Mouse (Mus musculus) heart, postnatal 0 days (tissue): ENCODE measurements around the gene Pheta2. TPM values are rescaled to one million over a fixed set of nuclear protein-coding genes. Genes with fewer than 3 reads are reported as not detected.

Source experiments
- ATAC-seq: fragments of 200-750 bp; cut with Nextera tagmentation; 2 replicates; pipeline ENCODE4 v1.8.0; 2017; ENCODE audit warnings: low read depth, moderate number of reproducible peaks, moderate library complexity; ENCODE audit not compliant: insufficient read depth
- DNase-seq: peaks from one replicate; pipeline ENCODE4 v3.0.0-alpha.2; 2016; ENCODE audit warnings: low spot score
- H3K27ac ChIP-seq: fragments of 300-500 bp; sonication (generic); 2 replicates; pipeline ENCODE4 v1.5.1; 2014; ENCODE audit warnings: low read depth, mild to moderate bottlenecking
- H3K27me3 ChIP-seq: fragments of 300-500 bp; sonication (generic); 2 replicates; pipeline ENCODE4 v1.6.1; 2014; ENCODE audit warnings: low read length, mixed read lengths; ENCODE audit not compliant: control insufficient read depth, insufficient read depth
- H3K36me3 ChIP-seq: fragments of 300-500 bp; sonication (generic); replicated peaks from 2 replicates; pipeline ENCODE4 v1.6.1; 2014; ENCODE audit warnings: low read length, mixed read lengths; ENCODE audit not compliant: control insufficient read depth, insufficient read depth
- H3K4me1 ChIP-seq: fragments of 300-500 bp; sonication (generic); 2 replicates; pipeline ENCODE4 v1.6.1; 2014; ENCODE audit warnings: antibody characterized with exemption; ENCODE audit not compliant: control insufficient read depth, insufficient read depth
- H3K4me2 ChIP-seq: fragments of 300-500 bp; sonication (generic); 2 replicates; pipeline ENCODE4 v1.6.1; 2014; ENCODE audit warnings: low read depth, mild to moderate bottlenecking, low read length, moderate library complexity
- H3K4me3 ChIP-seq: fragments of 300-500 bp; sonication (generic); 2 replicates; pipeline ENCODE4 v1.5.1; 2014; ENCODE audit warnings: low read depth, low read length
- H3K9ac ChIP-seq: fragments of 300-500 bp; sonication (generic); replicated peaks from 2 replicates; pipeline ENCODE4 v1.6.1; 2014; ENCODE audit warnings: low read depth, low read length, mixed read lengths
- H3K9me3 ChIP-seq: fragments of 300-500 bp; sonication (generic); replicated peaks from 2 replicates; pipeline ENCODE4 v1.6.1; 2016; ENCODE audit warnings: low read length; ENCODE audit not compliant: control insufficient read depth
- CTCF ChIP-seq: IDR thresholded peaks from 2 replicates; pipeline ENCODE4 v1.5.1; 2016; ENCODE audit warnings: antibody characterized with exemption, control low read depth, low read depth
- EP300 ChIP-seq: IDR thresholded peaks from 2 replicates; pipeline ENCODE4 v1.6.1; 2016; ENCODE audit warnings: antibody characterized with exemption, low read depth
- WGBS: fragments of 180-500 bp; shearing (Covaris S2); extraction: QIAGEN DNeasy Blood & Tissue Kit; methylation state at CpG from one replicate; pipeline ENCODE4 v1.1.7; 2014; 5-methylcytosine and 5-hydroxymethylcytosine counted together
- polyA plus RNA-seq: library from polyadenylated mRNA; unstranded; fragments of >200 nt; fragmentation: Nextera tagmentation; extraction: Ambion mirVana; gene quantifications from 2 replicates; pipeline ENCODE4 v1.2.1, GENCODE M21; 2015
- total RNA-seq: library from RNA; depleted of rRNA; stranded (reverse); fragments of >200 nt; gene quantifications from 2 replicates; pipeline ENCODE4 v1.2.3, GENCODE M21; 2014; ENCODE audit warnings: low replicate concordance

Gene Pheta2
- total and polyA plus RNA-seq, 2 experiments from 2014 or later, result 1.4 to 3.6 TPM

DNA sequence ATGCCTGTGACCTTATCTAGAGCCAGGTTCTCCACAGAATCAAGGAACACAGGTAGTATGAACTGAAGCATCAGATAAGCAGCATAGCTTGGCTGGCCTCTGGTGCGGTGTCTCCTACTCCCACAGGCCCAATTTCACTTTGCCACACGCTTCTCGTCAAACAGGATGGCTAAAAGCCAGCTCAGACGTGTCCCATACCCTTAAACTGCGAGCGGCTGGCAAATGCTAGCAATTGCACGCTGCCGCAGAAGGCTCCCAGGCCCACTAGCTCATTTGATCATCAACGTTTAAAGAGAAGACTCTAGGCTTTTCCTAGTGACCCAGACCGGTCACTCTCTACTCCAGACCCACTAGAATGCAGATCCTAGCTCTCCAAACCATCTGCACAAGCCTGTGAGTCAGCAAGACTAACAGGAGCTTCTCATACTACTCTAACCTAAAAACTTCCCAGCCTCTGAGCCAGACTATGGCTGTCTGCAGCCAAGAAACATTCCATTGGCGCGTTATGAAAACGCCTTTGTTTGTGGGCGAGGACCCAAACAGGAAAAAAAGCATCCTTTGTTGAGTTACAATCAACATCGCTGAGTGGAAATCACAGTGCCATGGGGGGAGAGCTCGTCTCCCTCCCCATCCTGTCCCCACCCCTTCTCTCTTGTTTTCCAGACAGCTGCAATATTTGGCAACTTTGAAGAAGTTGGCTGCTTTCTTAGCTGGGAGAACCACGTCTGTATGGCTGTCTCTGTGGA, 37.8 kb downstream of the Pheta2 start:
- DNase-seq, result peak; percentile 75
- no peak overlapping the region for H3K4me2 ChIP-seq
- WGBS, result 67% methylated on average over 17 of the region's 17 CpGs
- TF ChIP-seq CTCF (no peak), EP300 (no peak)
- H3K9me3 ChIP-seq, result no peaks in the 10 kb centered on the region
- H3K27ac ChIP-seq, result peak overlapping the region; percentile 93
- peaks cover 35% of the 10 kb centered on the region for H3K4me1 ChIP-seq
- peaks cover 10% of the 10 kb centered on the region; the same call in 1 of the 2 replicates for H3K36me3 ChIP-seq
- no peak overlapping the region for H3K9ac ChIP-seq
- no peak overlapping the region for H3K4me3 ChIP-seq
- no peaks in the 10 kb centered on the region for H3K27me3 ChIP-seq
- peak; percentile 18 for ATAC-seq

DNA sequence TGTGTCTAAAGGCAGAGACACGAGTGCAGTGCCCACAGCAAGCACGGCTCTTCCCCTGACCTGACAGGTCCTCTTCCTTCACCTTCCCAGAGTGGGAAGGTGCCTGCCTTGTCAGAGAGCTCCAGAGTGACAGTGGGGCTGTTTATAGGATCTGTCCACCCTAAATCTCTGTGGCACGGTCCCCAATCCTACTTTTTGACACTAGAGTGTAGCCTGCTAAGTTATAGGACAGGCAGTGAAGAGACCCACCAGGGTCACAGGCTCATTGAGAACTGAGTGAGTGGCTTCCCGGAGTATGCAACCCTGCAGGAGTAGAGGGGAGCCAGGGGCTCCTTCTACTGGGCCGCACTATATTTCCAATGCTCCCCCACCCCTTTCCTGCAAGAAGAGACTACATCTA, 39.0 kb downstream of the Pheta2 start:
- H3K27me3 ChIP-seq, result no peaks in the 10 kb centered on the region
- no peak for DNase-seq
- no peaks in the 10 kb centered on the region for H3K9me3 ChIP-seq
- H3K4me3 ChIP-seq, result no peak overlapping the region
- H3K4me1 ChIP-seq, result peaks cover 35% of the 10 kb centered on the region
- no peak overlapping the region for H3K9ac ChIP-seq
- H3K4me2 ChIP-seq, result peak overlapping the region; percentile 80
- peaks cover 10% of the 10 kb centered on the region; the same call in 1 of the 2 replicates for H3K36me3 ChIP-seq
- no peak for TF ChIP-seq EP300
- no peak for TF ChIP-seq CTCF
- H3K27ac ChIP-seq, result peak overlapping the region; percentile 93
- no peak for ATAC-seq
- 77% methylated on average over 5 of the region's 5 CpGs for WGBS

DNA sequence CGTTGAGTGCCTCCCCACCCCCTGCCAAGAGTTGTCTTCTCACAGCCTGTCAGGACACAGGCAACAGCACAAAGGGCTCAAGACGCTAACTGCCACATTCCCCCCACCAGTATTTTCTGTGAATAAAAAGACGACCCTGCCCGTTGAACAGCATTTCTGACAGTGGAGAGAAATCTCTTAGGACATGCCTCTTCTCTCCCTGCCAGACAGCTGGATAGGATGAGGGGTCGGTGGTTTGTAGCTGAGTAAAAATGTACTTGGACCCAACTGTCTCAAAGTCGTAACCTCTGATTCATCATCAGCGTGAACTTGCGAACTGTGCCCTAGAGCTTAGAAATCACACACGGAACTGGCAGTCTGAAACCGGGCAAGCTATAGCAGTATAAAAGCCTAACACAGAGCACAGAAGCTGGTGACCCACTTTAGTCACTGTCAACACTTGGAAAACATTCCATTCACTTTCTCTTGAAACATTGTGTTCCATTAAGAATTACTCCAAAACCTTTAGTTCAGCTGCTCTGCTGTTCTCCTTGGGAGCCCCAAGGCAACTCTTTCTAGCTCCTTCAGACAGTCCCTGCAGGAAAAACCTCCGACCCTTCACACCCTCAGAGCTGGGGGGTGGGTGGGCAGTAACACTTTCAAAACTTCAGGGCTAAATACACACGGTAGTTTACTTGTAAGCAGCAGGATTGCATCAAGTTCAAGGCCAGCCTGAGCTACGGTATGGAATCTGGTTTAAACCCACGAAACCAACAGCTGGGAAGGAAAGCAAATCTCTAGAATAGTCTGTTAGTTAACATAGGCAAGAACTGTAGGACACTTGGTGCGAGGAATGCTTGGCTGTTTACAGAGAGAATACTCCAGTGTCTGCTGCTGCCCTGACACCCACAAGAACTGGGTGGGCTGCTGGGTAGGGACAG, 39.8 kb downstream of the Pheta2 start:
- H3K4me3 ChIP-seq, result peak overlapping the region; percentile 58; the same call in 1 of the 2 replicates
- H3K4me2 ChIP-seq, result peak overlapping the region; percentile 80
- H3K27me3 ChIP-seq, result no peaks in the 10 kb centered on the region
- peak; percentile 47 for DNase-seq
- TF ChIP-seq CTCF (no peak), EP300 (no peak)
- H3K9me3 ChIP-seq, result no peaks in the 10 kb centered on the region
- H3K27ac ChIP-seq, result peak overlapping the region; percentile 93
- H3K4me1 ChIP-seq, result peaks cover 35% of the 10 kb centered on the region
- no peak; the same call in 1 of the 2 replicates for ATAC-seq
- no peak overlapping the region; the same call in 1 of the 2 replicates for H3K9ac ChIP-seq
- WGBS, result 42% methylated on average over 15 of the region's 15 CpGs
- H3K36me3 ChIP-seq, result peaks cover 10% of the 10 kb centered on the region; the same call in 1 of the 2 replicates

DNA sequence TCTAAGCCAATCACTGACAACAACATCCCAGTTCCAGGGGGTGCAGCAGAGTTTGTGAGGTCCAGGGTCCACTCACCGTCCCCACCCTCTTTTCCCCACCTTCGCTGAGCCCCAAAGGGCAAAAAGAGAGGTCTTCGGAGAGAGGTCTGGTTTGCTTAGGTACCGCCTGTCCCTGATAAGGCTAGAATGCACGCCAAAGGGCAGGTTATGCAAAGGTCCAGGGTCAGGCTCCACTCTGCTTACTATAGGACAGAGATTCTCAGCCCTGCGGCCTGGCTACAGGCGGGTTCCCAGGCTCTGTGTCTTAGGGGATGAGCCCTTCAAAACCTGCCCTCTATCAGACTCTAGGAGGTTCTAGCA, 40.7 kb downstream of the Pheta2 start:
- H3K36me3 ChIP-seq, result peaks cover 8% of the 10 kb centered on the region; the same call in 1 of the 2 replicates
- no peaks in the 10 kb centered on the region for H3K27me3 ChIP-seq
- TF ChIP-seq EP300 (no peak), CTCF (no peak)
- H3K4me3 ChIP-seq, result peak overlapping the region; percentile 58
- peak overlapping the region; percentile 93 for H3K27ac ChIP-seq
- H3K9ac ChIP-seq, result peak overlapping the region; percentile 57
- WGBS, result 25% methylated on average over 7 of the region's 7 CpGs
- H3K4me2 ChIP-seq, result peak overlapping the region; percentile 80
- ATAC-seq (no peak; the same call in 1 of the 2 replicates), DNase-seq (no peak)
- H3K4me1 ChIP-seq, result peaks cover 35% of the 10 kb centered on the region
- H3K9me3 ChIP-seq, result no peaks in the 10 kb centered on the region

DNA sequence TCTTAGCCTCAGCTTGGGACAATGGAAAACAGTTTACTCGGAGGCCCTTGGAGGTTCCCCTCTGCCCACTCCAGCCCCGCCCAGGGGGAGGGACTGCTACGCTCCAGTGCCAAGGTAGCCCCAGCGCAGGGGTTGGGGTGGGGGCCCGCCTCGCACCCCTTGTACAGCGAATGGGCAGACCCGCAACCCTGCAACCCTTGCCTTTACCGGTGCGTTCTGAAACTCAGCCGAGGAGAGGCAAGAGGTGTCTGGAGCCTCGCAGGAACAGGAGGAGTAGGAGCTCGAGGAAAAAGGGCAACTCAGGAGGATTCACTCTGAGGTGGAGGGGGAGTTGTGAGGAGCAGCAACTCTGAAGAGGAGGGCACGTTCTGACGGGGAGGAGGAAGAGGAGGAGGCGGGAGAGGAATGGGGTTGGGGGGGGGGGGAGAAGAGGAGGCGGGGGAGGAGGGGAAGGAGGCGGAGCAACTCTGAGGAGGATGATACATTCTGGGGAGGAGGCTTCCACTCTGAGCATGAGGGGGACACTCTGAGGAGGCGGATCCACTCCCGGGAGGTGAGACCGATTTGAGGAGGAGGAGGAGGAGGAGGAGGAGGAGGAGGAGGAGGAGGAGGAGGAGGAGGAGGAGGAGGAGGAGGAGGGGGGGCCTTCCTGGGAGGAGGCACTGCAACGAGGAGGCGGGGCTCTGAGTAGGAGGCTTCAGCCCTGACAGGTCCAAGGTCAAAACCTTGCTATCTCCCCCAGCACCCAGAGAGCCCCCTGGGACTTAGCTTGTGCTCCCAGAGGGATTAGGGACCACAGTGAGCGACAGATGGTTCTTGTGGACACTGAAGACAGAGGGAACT, 41.4 kb downstream of the Pheta2 start, which contains the start of gene Cyp2d22:
Gene Cyp2d22 (minus strand): TSS at position 390 of the 843 bp plus-strand sequence.
- H3K4me1 ChIP-seq, result peaks cover 35% of the 10 kb centered on the region

More for the DNA sequence above, 41.4 kb downstream of the Pheta2 start, which contains the start of gene Cyp2d22:
- peak within 1 kb of the TSS; percentile 57 for H3K9ac ChIP-seq
- H3K27ac ChIP-seq, result peak within 1 kb of the TSS; percentile 93
- no peak for TF ChIP-seq CTCF
- TF ChIP-seq EP300, result no peak
- peak within 1 kb of the TSS; percentile 80 for H3K4me2 ChIP-seq
- no peaks in the 10 kb centered on the region for H3K9me3 ChIP-seq
- peak within 1 kb of the TSS; percentile 58 for H3K4me3 ChIP-seq
- DNase-seq (peak; percentile 65), ATAC-seq (peak; percentile 68)
- H3K27me3 ChIP-seq, result no peaks in the 10 kb centered on the region
- 3% methylated on average over 18 of the region's 24 CpGs for WGBS
- 0 out of 2 replicates have a peak, but pooled peaks cover 2% of the 10 kb centered on the region for H3K36me3 ChIP-seq
